Mouse (Mus musculus): ENCODE results near the gene Psmf1. TPM values are rescaled to one million over a fixed set of nuclear protein-coding genes. Genes with fewer than 3 reads are reported as not detected.

Psmf1 gene
- total RNA-seq, 2 experiments from 2014 or later, result 15.6 to 18.4 TPM

GRCm38 (mm10) chr2:151738460-151738859 is 5.5 kb downstream of the Psmf1 start:
- no peak for DNase-seq (ENCODE audit: low spot score)

GRCm38 (mm10) chr2:151735422-151735821 is 8.6 kb downstream of the Psmf1 start:
- no peak for DNase-seq (ENCODE audit: low spot score)

- DNase-seq (ENCODE audit: low spot score), result no peak
These were observed 10.7 kb downstream of the Psmf1 start for GRCm38 (mm10) chr2:151733151-151733865.

- no peak for DNase-seq (ENCODE audit: low spot score)
These were observed 19.9 kb downstream of the Psmf1 start for GRCm38 (mm10) chr2:151724094-151724493.

GRCm38 (mm10) chr2:151716318-151717055 is 27.5 kb downstream of the Psmf1 start:
- no peak for DNase-seq (ENCODE audit: low spot score)

- no peak for DNase-seq (ENCODE audit: low spot score)
These were observed 28.5 kb downstream of the Psmf1 start for GRCm38 (mm10) chr2:151715526-151715925.

GRCm38 (mm10) chr2:151712647-151713046 is 31.3 kb downstream of the Psmf1 start:
- DNase-seq (ENCODE audit: low spot score), result no peak

- no peak for DNase-seq (ENCODE audit: low spot score)
These were observed 41.2 kb downstream of the Psmf1 start for GRCm38 (mm10) chr2:151702851-151703190.

- peak; percentile 35 for DNase-seq (ENCODE audit: low spot score)
These were observed 41.7 kb downstream of the Psmf1 start for GRCm38 (mm10) chr2:151702146-151702850.

GRCm38 (mm10) chr2:151701231-151702145 is 42.5 kb downstream of the Psmf1 start, which contains the start of gene Tmem74b:
Tmem74b (plus strand) TSS chr2:151702008.
- no peak for DNase-seq (ENCODE audit: low spot score)

- DNase-seq (ENCODE audit: low spot score), result no peak
These were observed 61.0 kb downstream of the Psmf1 start for GRCm38 (mm10) chr2:151682976-151683375.

GRCm38 (mm10) chr2:151682357-151682756 is 61.6 kb downstream of the Psmf1 start:
- DNase-seq (ENCODE audit: low spot score), result no peak

- no peak for DNase-seq (ENCODE audit: low spot score)
These were observed 67.8 kb downstream of the Psmf1 start for GRCm38 (mm10) chr2:151676234-151676633.

- no peak for DNase-seq (ENCODE audit: low spot score)
These were observed 73.0 kb downstream of the Psmf1 start for GRCm38 (mm10) chr2:151670968-151671329.

GRCm38 (mm10) chr2:151670026-151670967 is 73.7 kb downstream of the Psmf1 start:
- DNase-seq (ENCODE audit: low spot score), result no peak

- DNase-seq (ENCODE audit: low spot score), result no peak
These were observed 75.6 kb downstream of the Psmf1 start, which contains the start of gene Rad21l for GRCm38 (mm10) chr2:151668433-151668832. Rad21l (minus strand) TSS chr2:151668533.

Data from gastrocnemius, adult 18-20 months (tissue).